Mouse (Mus musculus) CD4-positive helper T cell, adult 2 months (primary cell): Measurements from ENCODE around the gene Rit1.
"Not testable (repeated sequence)": the region's sequence is repeated elsewhere in the genome, so short reads cannot be mapped to it uniquely, and the experiment has no call there.

Experiments
- DNase-seq: peaks from one replicate; pipeline ENCODE4 v3.0.0-alpha.2; 2012; ENCODE audit warnings: low read depth, missing footprints, low spot score

The Rit1 gene

DNA sequence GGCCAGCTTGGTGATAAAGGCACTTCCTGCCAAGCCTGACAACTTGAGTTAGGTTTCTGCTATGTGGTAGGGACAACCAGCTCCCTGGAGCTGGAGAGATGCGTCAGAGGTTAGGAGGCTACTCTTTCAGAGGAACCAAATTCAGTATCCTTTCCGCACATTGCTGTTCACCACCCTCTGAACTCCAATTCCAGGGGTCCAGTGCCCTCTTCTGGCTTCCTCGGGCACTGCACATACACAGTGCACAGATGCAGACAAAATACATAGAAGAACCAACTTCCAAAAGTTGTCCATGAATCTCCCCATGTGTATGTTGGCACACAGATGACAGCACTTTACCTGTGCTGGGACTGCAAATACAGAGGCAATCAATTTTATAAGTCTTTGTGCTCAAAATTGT lies 22.0 kb downstream of the Rit1 start:
- peak; percentile 65 for DNase-seq

DNA sequence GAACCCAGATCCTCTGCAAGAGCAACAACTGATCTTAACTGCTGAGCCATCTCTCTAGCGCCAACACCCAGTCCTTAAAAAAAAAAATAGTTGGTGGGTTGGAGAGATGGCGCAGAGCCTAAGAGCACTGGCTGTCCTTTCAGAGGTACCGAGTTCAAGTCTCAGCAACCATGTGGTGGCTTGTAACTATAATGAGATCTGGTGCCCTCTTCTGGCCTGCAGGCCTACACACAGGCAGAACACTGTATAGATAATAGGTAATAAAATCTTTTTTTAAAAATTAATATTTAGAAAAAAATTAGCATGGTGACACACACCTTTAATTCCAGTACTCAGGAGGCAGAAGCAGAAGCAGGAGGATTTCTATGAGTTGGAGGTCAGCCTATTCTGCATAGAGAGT lies 23.5 kb downstream of the Rit1 start:
- no peak for DNase-seq

DNA sequence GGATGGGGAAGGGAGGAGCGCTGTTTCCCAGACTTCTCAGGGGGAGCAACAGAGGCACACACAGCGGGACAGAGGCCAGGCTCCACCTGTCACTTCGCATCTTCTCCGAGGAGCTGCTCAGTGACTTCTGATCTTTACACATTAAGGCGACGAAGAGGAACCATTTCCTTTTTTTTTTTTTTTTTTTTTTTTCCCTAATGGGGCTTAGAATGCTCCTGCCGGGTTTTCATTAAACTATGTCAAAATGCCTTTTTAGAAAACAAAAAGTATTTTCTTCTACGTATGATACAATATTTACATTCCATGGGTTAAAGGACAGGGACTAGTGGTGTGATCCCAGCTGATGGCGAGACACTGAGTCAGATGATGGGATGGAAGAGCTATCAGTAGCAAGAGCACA lies 28.9 kb downstream of the Rit1 start:
- no peak for DNase-seq

DNA sequence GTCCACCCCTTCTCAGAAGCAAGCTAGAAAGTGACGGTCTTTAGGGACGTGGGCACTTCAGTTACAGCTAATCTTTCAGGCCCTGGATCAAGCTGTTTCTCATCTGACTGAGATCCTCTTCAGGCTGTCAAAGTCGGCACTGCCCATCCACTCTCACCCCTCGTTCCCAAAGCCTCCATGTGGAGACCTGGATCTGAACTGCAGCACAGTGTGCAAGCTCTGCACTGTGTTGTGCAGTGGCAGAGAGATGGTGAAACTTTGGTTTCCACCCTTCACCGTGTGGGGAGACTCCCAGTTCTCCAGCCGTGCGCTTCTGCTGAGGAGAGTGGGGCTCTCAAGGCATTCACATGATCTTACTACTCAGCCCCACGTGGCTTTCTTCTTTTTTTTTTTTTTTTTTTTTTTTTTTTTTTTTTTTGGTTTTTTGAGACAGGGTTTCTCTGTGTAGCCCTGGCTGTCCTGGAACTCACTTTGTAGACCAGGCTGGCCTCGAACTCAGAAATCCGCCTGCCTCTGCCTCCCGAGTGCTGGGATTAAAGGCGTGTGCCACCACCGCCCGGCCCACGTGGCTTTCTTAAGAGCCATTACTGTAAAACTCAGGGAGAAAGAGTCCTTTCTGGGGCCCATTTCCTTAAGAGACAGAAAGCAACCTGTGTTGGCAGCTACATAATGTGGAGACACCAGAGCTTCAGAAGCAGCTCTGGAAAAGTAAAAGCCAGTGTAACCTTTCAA lies 29.7 kb downstream of the Rit1 start:
- DNase-seq = no peak

DNA sequence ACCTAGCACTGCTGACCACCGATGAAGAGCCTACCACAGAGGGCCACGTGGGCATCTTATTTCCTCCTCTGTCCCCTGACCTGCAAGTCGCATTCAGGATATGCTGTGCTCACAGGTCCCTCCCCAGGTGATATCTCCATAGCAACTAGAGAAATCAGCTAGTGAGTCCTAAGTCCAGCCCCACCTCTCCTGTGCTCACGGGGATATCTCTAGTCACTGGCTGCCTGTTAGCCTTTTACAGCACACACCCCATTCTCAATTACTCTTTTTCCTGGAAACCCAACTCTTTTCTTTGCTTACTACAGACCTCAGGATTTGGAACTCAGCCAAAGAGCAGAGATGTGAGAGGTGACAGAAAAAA lies 30.2 kb downstream of the Rit1 start:
- DNase-seq = no peak

DNA sequence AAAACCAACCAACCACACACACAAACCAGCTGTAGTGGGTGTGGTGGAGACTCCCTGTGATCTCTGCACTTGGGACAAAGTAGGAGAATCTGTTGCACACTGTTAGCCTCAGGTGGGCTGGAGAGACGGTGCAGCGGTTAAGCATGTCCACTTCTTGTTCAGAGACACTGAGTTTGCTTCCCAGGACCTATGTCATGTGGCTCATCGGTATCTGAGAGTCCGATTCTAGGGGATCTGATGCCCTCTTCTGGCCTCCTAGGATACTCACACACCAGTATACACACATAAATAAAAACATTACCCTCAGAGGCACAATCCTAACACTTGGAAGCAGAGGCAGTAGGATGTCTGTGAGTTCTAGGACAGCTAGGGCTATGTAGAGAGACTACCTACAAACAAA lies 37.6 kb downstream of the Rit1 start:
- no peak for DNase-seq

DNA sequence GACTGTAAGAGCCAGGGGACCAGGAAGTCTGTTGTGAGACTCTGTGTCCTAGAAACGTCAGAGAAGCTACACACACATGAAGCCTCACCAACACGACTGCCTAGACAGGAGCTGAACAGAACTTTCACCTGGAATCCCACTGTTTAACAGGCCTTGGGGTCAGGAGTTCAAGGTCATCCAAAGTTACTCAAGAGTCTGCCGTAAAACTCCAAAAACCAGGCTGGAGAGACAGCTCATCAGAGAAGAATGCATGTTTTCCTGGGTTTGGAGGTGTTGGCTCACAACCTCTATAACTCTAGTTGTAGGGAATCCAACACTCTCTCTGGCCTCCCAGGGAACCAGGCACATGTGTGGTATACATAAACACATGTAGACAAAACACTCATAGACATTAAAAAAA lies 38.9 kb downstream of the Rit1 start:
- no peak for DNase-seq

DNA sequence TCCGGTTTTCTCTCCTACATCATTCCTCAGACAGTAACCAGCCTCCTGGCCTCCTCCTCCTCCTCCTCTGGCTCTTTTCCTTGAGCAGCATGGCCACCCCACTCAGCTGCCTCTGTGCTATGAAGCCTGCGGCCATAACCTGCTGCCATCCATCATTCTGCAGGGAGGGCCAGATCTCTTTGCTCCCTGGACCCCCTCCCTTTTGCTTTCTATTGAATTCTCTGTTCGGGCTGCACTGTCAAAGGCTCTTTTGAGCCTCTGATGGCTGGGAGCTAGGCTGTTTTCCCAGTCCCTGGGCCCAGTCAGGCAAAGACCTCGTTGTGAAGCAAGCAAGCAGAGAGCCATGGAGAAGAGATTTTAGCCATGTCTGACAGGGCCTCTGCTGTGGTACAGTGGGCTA lies 39.6 kb downstream of the Rit1 start:
- DNase-seq = no peak

DNA sequence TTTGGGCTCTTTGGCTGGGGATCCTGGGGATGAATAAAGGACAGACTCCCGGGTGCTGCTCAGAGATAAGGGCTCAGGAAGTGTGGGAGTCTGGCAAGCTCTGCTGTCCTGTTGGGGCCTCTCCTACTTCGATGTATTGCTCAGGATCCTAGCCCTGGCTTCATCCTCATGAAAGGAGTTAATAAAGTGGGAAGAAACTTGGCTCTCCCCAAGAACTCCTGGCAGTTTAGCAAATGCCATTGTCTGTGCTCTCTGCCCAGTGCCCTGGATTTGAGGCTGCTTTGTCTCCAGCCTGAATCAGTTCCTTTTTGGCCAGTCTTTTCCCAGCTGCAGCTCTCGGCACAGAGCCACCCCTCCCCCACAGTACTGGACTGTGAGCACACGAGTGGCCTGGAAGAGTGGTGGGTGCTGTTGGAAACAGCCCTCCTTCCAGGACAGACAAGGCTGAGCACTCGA lies 41.4 kb downstream of the Rit1 start:
- DNase-seq = no peak

DNA sequence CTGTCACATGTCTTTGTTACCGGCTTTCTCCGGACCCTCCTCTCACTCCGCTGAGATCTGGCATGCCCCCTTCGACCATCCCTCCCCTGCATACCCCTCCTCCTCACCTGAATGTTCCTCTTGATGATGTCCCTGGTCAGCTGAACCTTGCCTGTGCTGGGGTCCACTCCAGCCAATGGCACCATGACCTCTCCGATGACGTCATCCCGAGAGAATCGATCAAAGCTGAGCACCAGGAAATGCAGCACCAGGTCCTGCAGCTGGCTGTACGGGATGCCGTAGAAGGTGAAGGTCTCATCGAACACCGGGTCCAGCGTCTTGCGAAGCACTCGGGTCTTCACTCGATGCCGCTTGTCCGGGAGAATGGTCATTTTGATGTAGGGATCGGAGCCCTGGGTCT lies 45.0 kb downstream of the Rit1 start:
- no peak for DNase-seq

DNA sequence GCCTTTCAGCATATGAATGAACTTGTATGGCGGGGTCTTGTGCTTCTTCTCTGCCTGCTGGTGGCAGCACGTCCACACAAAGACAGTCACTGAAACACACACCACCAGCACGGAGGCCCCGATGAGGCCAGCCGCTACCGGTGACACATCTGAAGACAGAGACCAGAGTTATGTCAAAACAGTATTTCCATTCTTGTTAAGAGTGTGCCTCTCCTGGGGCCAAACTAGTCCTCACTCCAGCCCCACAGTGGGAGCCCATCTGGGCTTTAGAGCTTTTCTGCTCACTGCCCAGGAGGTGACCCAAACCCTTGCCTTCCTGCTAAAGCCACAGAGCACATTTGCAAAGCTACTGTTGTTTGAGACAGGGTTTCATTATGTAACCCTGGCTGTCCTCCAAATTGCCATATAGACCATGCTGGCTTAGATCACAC lies 45.8 kb downstream of the Rit1 start:
- peak; percentile 37 for DNase-seq

DNA sequence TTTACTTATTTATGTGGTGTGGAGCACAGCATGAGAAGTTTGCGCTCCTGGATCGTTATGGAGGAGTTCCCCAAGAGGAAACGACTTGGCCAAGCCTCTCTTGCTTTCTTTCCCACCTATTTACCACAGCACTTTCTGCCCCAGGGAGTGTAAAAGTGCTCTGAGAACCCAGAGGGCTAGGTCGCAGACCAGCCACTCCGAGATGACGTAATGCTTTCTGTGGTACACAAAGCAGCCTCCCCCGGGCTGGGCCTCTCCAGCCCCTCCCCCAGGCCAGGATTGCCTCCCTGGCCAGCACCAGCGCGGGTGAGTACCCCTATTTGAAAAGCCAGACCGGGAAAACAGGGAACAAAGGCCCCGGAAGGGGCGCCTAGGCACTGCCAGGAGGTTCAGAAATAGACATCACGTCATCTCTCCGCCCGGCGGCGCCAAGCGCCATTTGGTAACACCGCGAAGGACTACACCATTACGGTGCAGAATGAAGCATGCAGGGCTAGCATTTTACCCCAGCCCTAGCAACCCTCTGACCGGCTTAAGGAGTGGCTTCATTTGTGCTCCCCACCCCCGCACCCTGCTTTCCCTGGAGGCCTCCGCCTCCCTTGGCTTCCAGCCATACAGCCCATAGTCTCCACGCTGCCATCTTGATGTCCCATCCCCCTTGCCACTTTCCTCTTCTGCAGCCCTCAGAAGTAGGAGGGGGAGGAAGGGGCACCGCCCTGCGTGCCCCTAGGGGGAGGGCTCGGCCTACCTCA lies 54.7 kb downstream of the Rit1 start:
- peak; percentile 90 for DNase-seq

DNA sequence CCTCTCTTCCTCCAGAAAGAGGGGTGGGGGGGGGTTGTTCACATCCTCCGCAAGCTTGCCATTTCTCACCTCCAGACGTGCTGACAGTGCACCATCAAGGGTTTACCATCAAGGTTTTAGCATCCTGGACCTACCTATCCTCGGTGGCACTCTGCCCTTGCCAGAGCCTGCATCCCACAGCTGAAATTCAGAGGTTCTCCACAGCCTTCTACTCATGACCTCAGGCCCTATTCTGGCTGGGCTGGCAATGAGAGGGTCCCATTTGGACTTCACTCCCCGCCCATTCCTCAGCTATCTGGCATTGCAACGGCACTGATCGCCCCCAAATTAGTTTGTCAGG lies 55.3 kb downstream of the Rit1 start:
- not testable (repeated sequence) for DNase-seq

DNA sequence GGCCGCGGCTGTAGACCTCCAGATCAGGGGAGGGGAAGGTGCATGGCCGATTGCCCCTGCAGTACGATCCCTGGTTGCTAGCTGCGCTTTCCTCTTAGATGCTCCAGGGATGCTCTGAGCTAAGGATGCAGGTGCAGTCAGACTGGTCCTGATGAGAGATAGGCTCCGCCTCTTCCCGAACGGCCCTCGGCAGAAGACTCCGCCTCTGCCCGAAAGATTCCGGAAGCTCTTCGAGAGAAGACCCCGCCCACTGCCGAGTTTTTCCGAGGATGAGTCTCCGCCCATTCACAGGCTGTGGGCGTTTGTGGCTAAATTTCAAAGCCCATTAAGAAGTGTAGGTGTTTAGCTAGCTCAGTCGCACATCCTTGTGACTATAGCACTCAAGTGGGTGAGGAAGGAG lies 55.8 kb downstream of the Rit1 start:
- DNase-seq = peak; percentile 91

DNA sequence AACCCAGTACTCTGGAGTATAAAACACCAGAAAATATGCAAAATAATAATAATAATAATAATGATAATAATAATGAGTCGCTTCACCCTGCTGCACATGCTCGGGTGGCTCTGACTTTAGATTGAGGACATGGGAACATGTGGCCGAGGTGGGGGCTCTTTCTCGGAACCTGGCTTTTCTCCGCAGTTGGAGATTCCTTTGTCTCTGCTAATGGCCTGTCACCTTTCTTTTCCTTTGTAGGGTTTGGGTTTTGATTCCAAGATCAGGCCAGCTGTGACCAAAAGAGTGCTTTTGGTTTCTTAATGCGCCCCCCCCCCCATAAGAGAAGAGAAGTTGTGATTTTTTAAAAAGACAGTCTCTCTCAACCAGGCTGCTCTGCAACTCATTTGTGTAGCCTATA lies 56.5 kb downstream of the Rit1 start:
- not testable (repeated sequence) for DNase-seq

DNA sequence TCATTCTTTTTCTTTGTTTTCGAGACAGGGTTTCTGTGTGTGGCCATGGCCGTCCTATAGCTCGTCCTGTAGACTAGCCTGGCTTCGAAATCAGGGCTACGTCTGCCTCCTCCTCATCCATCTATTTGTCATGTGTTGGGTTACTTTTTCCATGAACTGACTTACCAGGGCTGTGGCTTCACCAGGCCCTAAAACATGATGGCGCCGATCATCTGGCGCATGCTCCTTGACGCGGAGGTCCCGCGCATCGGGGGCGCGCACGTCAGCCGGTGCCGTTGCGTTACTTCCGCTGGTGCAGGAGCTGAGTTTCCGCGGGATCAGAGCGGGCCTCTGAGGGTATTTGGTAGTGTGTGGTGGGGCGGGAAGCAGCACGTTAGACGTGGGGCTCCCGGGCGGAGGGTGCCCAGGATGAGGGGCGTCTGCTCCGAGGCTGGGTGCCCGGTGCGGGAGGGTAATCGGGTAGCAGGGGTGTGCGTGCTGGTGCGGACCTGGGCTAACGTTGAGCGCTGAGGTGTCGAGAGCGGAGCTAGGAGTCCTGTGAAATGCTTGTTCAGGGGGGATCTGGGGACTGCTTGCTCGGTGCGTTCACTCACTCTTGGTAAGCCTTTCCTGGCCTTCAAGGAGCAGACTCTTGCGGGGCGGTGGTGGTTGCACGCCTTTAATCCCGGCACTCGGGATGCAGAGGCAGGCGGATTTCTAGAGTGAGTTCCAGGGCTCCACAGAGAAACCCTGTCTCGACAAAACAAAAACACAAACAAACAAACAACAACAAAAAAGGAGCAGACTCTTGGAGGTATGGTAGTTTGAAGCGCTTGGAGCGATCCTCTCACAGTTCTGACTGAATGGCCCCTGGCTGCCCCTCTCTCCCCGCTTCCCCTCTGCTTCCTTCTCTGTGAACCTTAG lies 58.6 kb downstream of the Rit1 start, which contains the start of gene Syt11:
Gene Syt11, minus strand, starts transcription at position 226 of the 903 bp plus-strand sequence.
- DNase-seq = peak; percentile 62
